Mouse (Mus musculus): ENCODE data around the gene Cyp2j13. TPM values are rescaled to one million over a fixed set of nuclear protein-coding genes. Genes with fewer than 3 reads are reported as not detected.

The Cyp2j13 gene
- not detected for polyA plus RNA-seq (2015; fragmentation: Illumina TruSeq; extraction: RNeasy Lipid Tissue Mini Kit (QIAGEN cat#74804); ENCODE audit: insufficient read depth, low read depth, low replicate concordance)

DNA sequence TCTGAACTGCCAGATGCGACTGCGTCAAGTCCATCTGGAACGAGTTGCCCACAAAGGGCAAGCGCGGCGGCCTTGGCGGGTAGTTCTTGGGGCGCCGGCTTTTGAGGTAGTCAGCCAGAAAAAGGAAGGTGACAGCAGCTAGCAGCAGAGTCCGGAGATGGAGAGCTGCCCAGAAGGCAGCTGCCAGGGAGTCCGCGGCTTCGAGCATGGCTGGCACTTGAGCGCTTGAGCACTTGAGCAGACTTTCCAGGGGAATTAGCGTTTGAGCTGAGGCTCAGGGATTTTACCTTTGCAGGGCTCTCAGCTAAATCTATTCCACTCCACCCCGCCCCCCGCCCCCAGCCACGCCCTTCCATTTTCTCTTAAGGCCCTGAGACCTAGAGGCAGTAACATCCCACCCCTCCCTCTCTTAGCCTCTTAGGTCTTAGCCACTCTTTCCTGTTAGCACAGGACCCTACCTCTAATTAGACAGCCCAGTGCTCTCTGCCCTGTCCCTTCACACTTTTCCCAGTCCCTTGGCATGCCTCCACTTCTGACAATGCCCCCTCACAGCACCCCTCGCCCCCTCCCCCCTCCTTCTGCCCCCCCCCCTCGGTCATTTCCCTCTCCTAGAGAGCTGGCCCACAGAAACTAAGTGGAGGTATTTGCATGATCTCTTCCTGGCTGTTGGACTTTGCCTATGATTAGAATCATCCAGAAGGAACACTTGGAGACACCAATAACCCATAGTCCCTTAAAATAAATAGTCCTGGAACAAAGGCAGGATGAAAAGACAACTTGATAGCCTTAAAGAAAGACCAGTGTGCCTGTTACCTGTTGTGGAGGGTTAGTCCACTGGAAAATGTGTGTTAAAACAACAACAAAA lies at the start of gene Cyp2j13:
Gene Cyp2j13, minus strand, starts transcription at position 286 of the 865 bp plus-strand sequence.

Other genes starting within 250 kb of the Cyp2j13 start
- 18.6 TPM for gene Hook1, start 110.3 kb downstream of the Cyp2j13 start, polyA plus RNA-seq (2015; fragmentation: Illumina TruSeq; extraction: RNeasy Lipid Tissue Mini Kit (QIAGEN cat#74804); ENCODE audit: insufficient read depth, low read depth, low replicate concordance)
- not detected for gene Cyp2j12, start 63.6 kb upstream of the Cyp2j13 start, polyA plus RNA-seq (2015; fragmentation: Illumina TruSeq; extraction: RNeasy Lipid Tissue Mini Kit (QIAGEN cat#74804); ENCODE audit: insufficient read depth, low read depth, low replicate concordance)
- not detected for gene Cyp2j7, start 159.1 kb upstream of the Cyp2j13 start, polyA plus RNA-seq (2015; fragmentation: Illumina TruSeq; extraction: RNeasy Lipid Tissue Mini Kit (QIAGEN cat#74804); ENCODE audit: insufficient read depth, low read depth, low replicate concordance)

Measured in pancreas, adult 10 weeks (tissue).